Mouse (Mus musculus): ENCODE data around the gene 4930572O03Rik. TPM values are rescaled to one million over a fixed set of nuclear protein-coding genes. Genes with fewer than 3 reads are reported as not detected.

The 4930572O03Rik gene
- polyA plus RNA-seq, 1 experiment from 2014 or later = not detected

Other genes with a start within 250 kb of the 4930572O03Rik start
- gene Gm21149, start 180.5 kb downstream of the 4930572O03Rik start, polyA plus RNA-seq (2014; fragmentation: Nextera tagmentation; extraction: Ambion mirVana) = not detected in 2 replicates
- not detected in 2 replicates for gene Gm21190, start 127.8 kb downstream of the 4930572O03Rik start, polyA plus RNA-seq (2014; fragmentation: Nextera tagmentation; extraction: Ambion mirVana)
- not detected in 2 replicates for gene Gm21083, start 79.7 kb downstream of the 4930572O03Rik start, polyA plus RNA-seq (2014; fragmentation: Nextera tagmentation; extraction: Ambion mirVana)
- gene Speer4d, start 38.0 kb downstream of the 4930572O03Rik start, polyA plus RNA-seq (2014; fragmentation: Nextera tagmentation; extraction: Ambion mirVana) = not detected in 2 replicates
- not detected in 2 replicates for gene Speer4c, start 57.2 kb upstream of the 4930572O03Rik start, polyA plus RNA-seq (2014; fragmentation: Nextera tagmentation; extraction: Ambion mirVana)